Mouse (Mus musculus): ENCODE results near the gene Hspa12b.

DNA sequence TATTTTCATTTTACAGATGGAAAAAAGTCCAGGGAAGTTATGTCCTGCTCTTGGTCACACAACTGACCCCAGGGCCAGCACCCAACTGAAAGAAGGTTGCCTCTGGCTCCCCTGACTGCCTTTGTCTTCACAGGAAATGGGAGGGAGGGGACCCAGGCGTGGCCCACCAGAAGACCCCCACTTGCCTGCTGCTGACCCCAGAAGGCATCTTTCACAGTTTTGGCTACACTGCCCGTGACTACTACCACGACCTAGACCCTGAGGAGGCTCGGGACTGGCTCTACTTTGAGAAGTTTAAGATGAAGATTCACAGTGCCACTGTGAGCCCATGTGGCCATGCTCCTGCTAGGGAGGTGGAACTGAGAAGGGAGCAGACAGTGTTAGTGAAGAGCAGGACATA, 11.2 kb downstream of the Hspa12b start:
- TF ChIP-seq CTCF (IDR thresholded peaks at IDR 0.05; ENCODE audit: control insufficient read depth, insufficient read depth, low read length): no peak
- TF ChIP-seq POLR2A (IDR thresholded peaks at IDR 0.05; ENCODE audit: borderline replicate concordance, control insufficient read depth, low read depth, low read length): no peak

All from bone marrow, adult 2 months (tissue).